Mouse (Mus musculus) myocyte (in vitro differentiated cells): ENCODE data around the gene Rmdn2. TPM values are rescaled to one million over a fixed set of nuclear protein-coding genes. Genes with fewer than 3 reads are reported as not detected.
A peak's percentile ranks its signal among the peaks of the same experiment; 100 is the strongest.

Source experiments
- H3K27me3 ChIP-seq: one replicate; pipeline ENCODE4 v1.6.1; 2011; ENCODE audit not compliant: control insufficient read depth, insufficient read depth, insufficient read length
- H3K36me3 ChIP-seq: one replicate; pipeline ENCODE4 v1.6.1; 2011; ENCODE audit not compliant: control insufficient read depth, insufficient read depth
- H3K4me2 ChIP-seq: one replicate; pipeline ENCODE4 v1.6.1; 2011; ENCODE audit warnings: low read depth, control low read depth
- H3K4me3 ChIP-seq: one replicate; pipeline ENCODE4 v1.5.1; 2011; ENCODE audit warnings: mild to moderate bottlenecking, control low read depth, moderate library complexity
- H3K79me2 ChIP-seq: one replicate; pipeline ENCODE4 v1.6.1; 2011; ENCODE audit not compliant: control insufficient read depth, insufficient read depth
- H3ac ChIP-seq: one replicate; pipeline ENCODE4 v1.6.1; 2011; ENCODE audit not compliant: control insufficient read depth, insufficient read length
- CEBPB ChIP-seq: IDR thresholded peaks from 2 replicates; pipeline ENCODE4 v1.6.1; 2011; ENCODE audit warnings: mild to moderate bottlenecking, moderate library complexity; ENCODE audit not compliant: poor library complexity, insufficient read depth, severe bottlenecking
- E2F4 ChIP-seq: IDR thresholded peaks from one replicate; pipeline ENCODE4 v1.6.1; 2011; ENCODE audit warnings: mild to moderate bottlenecking, control low read depth, moderate library complexity; ENCODE audit not compliant: insufficient read depth
- MAX ChIP-seq: IDR thresholded peaks from one replicate; pipeline ENCODE4 v1.6.1; 2011; ENCODE audit warnings: low read depth, mild to moderate bottlenecking, control low read depth
- MYOD1 ChIP-seq, 3 experiments: IDR thresholded peaks; one replicate each; pipeline ENCODE4 v1.6.1; 2011; ENCODE audit warnings: control low read depth in 2 of 3, low read depth in 2 of 3, mild to moderate bottlenecking in 2 of 3, moderate library complexity in 1 of 3; ENCODE audit not compliant: insufficient read length in 2 of 3, control insufficient read depth in 1 of 3
- MYOG ChIP-seq, 3 experiments: IDR thresholded peaks; one replicate each; pipeline ENCODE4 v1.6.1; 2011; ENCODE audit warnings: control low read depth in 2 of 3, low read depth in 2 of 3, mild to moderate bottlenecking in 2 of 3; ENCODE audit not compliant: insufficient read length in 2 of 3, control insufficient read depth in 1 of 3, insufficient read depth in 1 of 3
- POLR2A ChIP-seq: IDR thresholded peaks from one replicate; pipeline ENCODE4 v1.6.1; 2011; ENCODE audit warnings: low read depth, mild to moderate bottlenecking, control low read depth, moderate library complexity; ENCODE audit not compliant: insufficient read length
- POLR2AphosphoS2 ChIP-seq: IDR thresholded peaks from one replicate; pipeline ENCODE4 v1.6.1; 2011; ENCODE audit warnings: low read depth, control low read depth; ENCODE audit not compliant: insufficient read length
- REST ChIP-seq: IDR thresholded peaks from one replicate; pipeline ENCODE4 v1.6.1; 2011; ENCODE audit warnings: mild to moderate bottlenecking, control low read depth, moderate library complexity; ENCODE audit not compliant: insufficient read depth, insufficient read length
- SRF ChIP-seq: IDR thresholded peaks from one replicate; pipeline ENCODE4 v1.6.1; 2011; ENCODE audit warnings: low read depth; ENCODE audit not compliant: control insufficient read depth, insufficient read length
- TCF12 ChIP-seq: IDR thresholded peaks from one replicate; pipeline ENCODE4 v1.6.1; 2011; ENCODE audit warnings: mild to moderate bottlenecking, control low read depth; ENCODE audit not compliant: poor library complexity, insufficient read depth, severe bottlenecking
- TCF3 ChIP-seq: IDR thresholded peaks from one replicate; pipeline ENCODE4 v1.6.1; 2011; ENCODE audit warnings: low read depth, control low read depth; ENCODE audit not compliant: insufficient read length
- USF1 ChIP-seq: IDR thresholded peaks from one replicate; pipeline ENCODE4 v1.6.1; 2011; ENCODE audit warnings: low read depth, mild to moderate bottlenecking, control low read depth, moderate library complexity
- polyA plus RNA-seq: library from polyadenylated mRNA; unstranded; fragments of >200 nt; fragmentation: generic; extraction: Trizol; gene quantifications from one replicate; pipeline ENCODE4 v1.2.1, GENCODE M21; 2012; ENCODE audit warnings: missing spikeins

Gene Rmdn2
- polyA plus RNA-seq, 1 experiment, result 1.6 TPM

GRCm38 (mm10) chr17:79622050-79622449 is 10.4 kb downstream of the Rmdn2 start:
- H3K79me2 ChIP-seq, result no peaks in the 10 kb centered on the region
- H3K4me3 ChIP-seq, result no peak overlapping the region
- H3ac ChIP-seq, result no peak overlapping the region
- TF ChIP-seq MAX (no peak), CEBPB (no peak), TCF12 (no peak), TCF3 (no peak), USF1 (no peak), POLR2AphosphoS2 (no peak), SRF (no peak), MYOD1 (IDR thresholded peaks at IDR 0.05; ENCODE audit: control insufficient read depth in 1 of 3, insufficient read length in 2 of 3, low read depth in 2 of 3) (no peak), MYOG (IDR thresholded peaks at IDR 0.05; ENCODE audit: control insufficient read depth in 1 of 3, insufficient read depth in 1 of 3, insufficient read length in 2 of 3, low read depth in 2 of 3) (no peak), REST (no peak), E2F4 (no peak), POLR2A (no peak)
- H3K4me2 ChIP-seq, result no peak overlapping the region
- H3K27me3 ChIP-seq, result no peaks in the 10 kb centered on the region
- no peaks in the 10 kb centered on the region for H3K36me3 ChIP-seq

GRCm38 (mm10) chr17:79622574-79622973 is 10.9 kb downstream of the Rmdn2 start:
- Histone ChIP-seq H3K79me2 (no peaks in the 10 kb centered on the region), H3K4me3 (no peak overlapping the region), H3ac (no peak overlapping the region), H3K36me3 (no peaks in the 10 kb centered on the region), H3K4me2 (no peak overlapping the region), H3K27me3 (no peaks in the 10 kb centered on the region)
- TF ChIP-seq TCF3 (no peak), REST (no peak), E2F4 (no peak), TCF12 (no peak), MAX (no peak), MYOG (IDR thresholded peaks at IDR 0.05; ENCODE audit: control insufficient read depth in 1 of 3, insufficient read depth in 1 of 3, insufficient read length in 2 of 3, low read depth in 2 of 3) (no peak), USF1 (no peak), POLR2A (no peak), POLR2AphosphoS2 (no peak), SRF (no peak), CEBPB (no peak), MYOD1 (IDR thresholded peaks at IDR 0.05; ENCODE audit: control insufficient read depth in 1 of 3, insufficient read length in 2 of 3, low read depth in 2 of 3) (no peak)

- TF ChIP-seq E2F4 (no peak), MYOG (IDR thresholded peaks at IDR 0.05; ENCODE audit: control insufficient read depth in 1 of 3, insufficient read depth in 1 of 3, insufficient read length in 2 of 3, low read depth in 2 of 3) (no peak), TCF3 (no peak), TCF12 (no peak), USF1 (no peak), MYOD1 (IDR thresholded peaks at IDR 0.05; ENCODE audit: control insufficient read depth in 1 of 3, insufficient read length in 2 of 3, low read depth in 2 of 3) (no peak), SRF (no peak), POLR2AphosphoS2 (no peak), MAX (no peak), CEBPB (no peak), REST (no peak), POLR2A (no peak)
- Histone ChIP-seq H3ac (no peak overlapping the region), H3K36me3 (no peaks in the 10 kb centered on the region), H3K4me3 (no peak overlapping the region), H3K4me2 (no peak overlapping the region), H3K27me3 (no peaks in the 10 kb centered on the region), H3K79me2 (no peaks in the 10 kb centered on the region)
Measured at GRCm38 (mm10) chr17:79623841-79624240, 12.2 kb downstream of the Rmdn2 start.

DNA sequence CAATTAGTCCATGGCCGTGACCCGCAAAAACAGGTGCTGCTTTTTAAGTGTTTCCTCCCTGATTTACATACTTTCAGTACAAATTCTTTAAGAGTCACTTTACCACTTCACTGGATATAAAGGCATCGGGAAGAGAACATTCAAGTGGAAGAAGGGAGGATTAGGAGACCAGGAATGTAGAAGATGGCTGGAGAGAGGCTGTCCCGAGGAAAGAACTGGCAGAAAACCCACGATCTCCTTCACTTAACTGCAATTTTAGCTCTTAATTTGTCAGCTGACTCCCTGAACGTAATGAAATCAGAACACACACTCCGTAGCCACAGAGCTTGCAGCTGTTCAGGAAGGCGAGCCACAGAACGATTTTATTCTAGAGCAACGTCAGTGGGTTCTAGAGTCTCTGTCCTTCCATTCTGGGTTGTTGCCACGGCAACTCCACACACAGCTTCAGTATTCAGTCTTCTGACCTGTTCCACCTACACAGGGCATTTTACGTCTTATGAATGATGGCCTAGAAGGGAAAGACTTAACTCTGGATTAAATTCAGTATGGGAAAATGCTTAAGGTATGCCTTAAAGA is 14.7 kb downstream of the Rmdn2 start:
- Histone ChIP-seq H3K79me2 (no peaks in the 10 kb centered on the region), H3K4me2 (peak overlapping the region; percentile 38), H3ac (no peak overlapping the region), H3K36me3 (no peaks in the 10 kb centered on the region), H3K27me3 (no peaks in the 10 kb centered on the region), H3K4me3 (no peak overlapping the region)
- TF ChIP-seq TCF3 (no peak), MYOG (IDR thresholded peaks at IDR 0.05; ENCODE audit: control insufficient read depth in 1 of 3, insufficient read depth in 1 of 3, insufficient read length in 2 of 3, low read depth in 2 of 3) (peak in 2 of 3 experiments; percentile 49 to 62), MYOD1 (IDR thresholded peaks at IDR 0.05; ENCODE audit: control insufficient read depth in 1 of 3, insufficient read length in 2 of 3, low read depth in 2 of 3) (peak; percentile 27 to 70 (median 40))

DNA sequence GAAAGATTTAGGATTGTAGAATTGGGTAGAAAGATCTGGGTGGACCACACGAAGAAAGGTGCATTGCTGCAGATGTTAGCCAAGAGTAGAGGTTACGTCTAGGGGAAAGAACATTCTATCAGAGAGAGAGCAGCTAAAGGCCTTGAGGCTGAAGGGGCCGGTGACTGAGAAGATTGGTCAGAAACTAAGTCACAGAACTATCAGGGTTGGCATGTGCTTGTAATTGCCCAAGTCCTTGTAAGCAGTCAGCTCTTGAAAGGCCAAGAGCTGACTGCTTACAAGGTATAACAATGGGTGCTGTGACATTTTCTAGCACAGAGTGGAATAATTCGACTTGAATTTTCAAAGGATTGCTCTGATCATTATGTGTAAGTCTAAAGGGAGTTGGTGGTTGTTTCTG is 38.2 kb downstream of the Rmdn2 start:
- TF ChIP-seq MYOG (IDR thresholded peaks at IDR 0.05; ENCODE audit: control insufficient read depth in 1 of 3, insufficient read depth in 1 of 3, insufficient read length in 2 of 3, low read depth in 2 of 3) (no peak), TCF3 (no peak), MAX (no peak)
- Histone ChIP-seq H3K79me2 (no peaks in the 10 kb centered on the region), H3ac (no peak overlapping the region), H3K27me3 (no peaks in the 10 kb centered on the region), H3K4me2 (no peak overlapping the region), H3K4me3 (no peak overlapping the region), H3K36me3 (no peaks in the 10 kb centered on the region)
